Mouse (Mus musculus) small intestine, adult 2 months (tissue): Measurements from ENCODE around the gene Bbs1.

ENCODE experiments used
- CTCF ChIP-seq: fragments of 200-500 bp; IDR thresholded peaks from 2 replicates; pipeline ENCODE4 v1.5.1; 2012; ENCODE audit warnings: low read depth, mild to moderate bottlenecking, control low read depth, inconsistent platforms, low read length, moderate library complexity, mixed read lengths; ENCODE audit not compliant: insufficient replicate concordance, insufficient read length; ENCODE audit errors: extremely low read depth
- POLR2A ChIP-seq: fragments of 200-500 bp; IDR thresholded peaks from 2 replicates; pipeline ENCODE4 v1.6.1; 2012; ENCODE audit warnings: low read depth, mild to moderate bottlenecking, control low read depth, inconsistent platforms, low read length, moderate library complexity

GRCm38 (mm10) chr19:4945540-4945939 lies 39.1 kb upstream of the Bbs1 start:
- TF ChIP-seq POLR2A (no peak), CTCF (no peak)
